Mouse (Mus musculus) midbrain, embryonic 12.5 days (tissue): ENCODE data around the gene Dicer1. TPM values are rescaled to one million over a fixed set of nuclear protein-coding genes. Genes with fewer than 3 reads are reported as not detected.

Experiments used
- ATAC-seq: fragments of 200-750 bp; cut with Nextera tagmentation; 2 replicates; pipeline ENCODE4 v1.8.0; 2017; ENCODE audit warnings: low read depth, moderate TSS enrichment, moderate library complexity; ENCODE audit not compliant: low FRiP score
- H3K27ac ChIP-seq: fragments of 300-500 bp; sonication (generic); replicated peaks from 2 replicates; pipeline ENCODE4 v1.5.1; 2016; ENCODE audit warnings: mild to moderate bottlenecking
- H3K27me3 ChIP-seq: fragments of 300-500 bp; sonication (generic); 2 replicates; pipeline ENCODE4 v1.6.1; 2016; ENCODE audit warnings: mild to moderate bottlenecking
- H3K36me3 ChIP-seq: fragments of 300-500 bp; sonication (generic); 2 replicates; pipeline ENCODE4 v1.6.1; 2016
- H3K4me1 ChIP-seq: fragments of 300-500 bp; sonication (generic); 2 replicates; pipeline ENCODE4 v1.6.1; 2016
- H3K4me2 ChIP-seq: fragments of 300-500 bp; sonication (generic); replicated peaks from 2 replicates; pipeline ENCODE4 v1.6.1; 2016; ENCODE audit warnings: mild to moderate bottlenecking, moderate library complexity
- H3K4me3 ChIP-seq: fragments of 300-500 bp; sonication (generic); 2 replicates; pipeline ENCODE4 v1.5.1; 2016; ENCODE audit warnings: mild to moderate bottlenecking
- H3K9ac ChIP-seq: fragments of 300-500 bp; sonication (generic); replicated peaks from 2 replicates; pipeline ENCODE4 v1.6.1; 2016; ENCODE audit warnings: mild to moderate bottlenecking, moderate library complexity
- H3K9me3 ChIP-seq: fragments of 300-500 bp; sonication (generic); 2 replicates; pipeline ENCODE4 v1.6.1; 2016; ENCODE audit warnings: mild to moderate bottlenecking
- WGBS: fragments of 180-500 bp; shearing (Covaris S2); methylation state at CpG from one replicate; pipeline ENCODE4 v1.1.7; 2016; 5-methylcytosine and 5-hydroxymethylcytosine counted together
- polyA plus RNA-seq: library from polyadenylated mRNA; unstranded; fragments of >200 nt; fragmentation: Nextera tagmentation; extraction: Ambion mirVana; gene quantifications from 2 replicates; pipeline ENCODE4 v1.2.1, GENCODE M21; 2016

Dicer1 gene
- polyA plus RNA-seq, result 55.9 and 63.1 TPM in 2 replicates

DNA sequence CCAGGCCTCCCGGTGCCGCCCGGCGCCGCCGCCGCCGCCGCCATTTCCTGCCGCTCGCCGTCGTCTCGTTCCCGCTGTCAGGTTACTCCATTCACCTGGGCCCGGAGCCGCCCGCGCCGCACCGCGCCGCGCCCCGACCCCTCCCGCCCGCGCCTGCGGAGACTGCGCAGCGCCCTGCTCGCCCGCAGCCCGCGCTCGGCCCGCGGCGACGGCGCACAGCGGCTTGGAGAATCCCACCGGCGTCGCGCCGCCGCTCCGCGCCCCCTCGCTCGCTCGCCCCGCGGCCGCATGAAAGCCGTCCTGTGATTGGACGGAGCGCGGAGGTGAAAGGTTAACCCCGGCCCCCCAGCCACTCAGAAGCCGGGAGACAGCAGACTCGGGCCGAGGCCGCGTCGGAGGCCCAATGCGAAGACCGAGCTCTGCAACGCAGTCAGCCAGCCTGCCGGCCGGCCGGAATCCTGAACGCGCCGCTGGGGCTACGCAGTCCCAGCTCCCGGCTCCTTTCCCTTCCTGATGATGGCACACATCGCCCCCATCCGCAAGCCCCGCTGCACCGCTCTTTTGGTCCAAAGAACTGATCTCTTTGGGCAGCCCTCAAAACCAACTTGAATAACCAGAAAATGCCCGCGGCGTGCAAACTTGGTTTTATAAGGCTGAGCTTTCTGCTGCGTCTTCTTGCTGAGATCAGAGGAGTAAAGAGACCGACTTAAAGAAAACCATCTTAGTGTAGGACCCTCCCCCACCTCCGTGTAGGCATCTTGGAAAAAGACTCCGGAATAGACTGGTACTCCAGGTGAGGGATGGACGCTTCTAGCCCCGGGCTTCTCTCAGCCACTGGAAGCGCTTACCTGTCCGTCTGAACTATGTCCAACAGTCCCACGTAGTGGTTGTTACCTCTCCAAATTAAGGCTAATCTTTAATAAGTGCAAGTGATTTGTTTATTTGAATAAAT lies at the start of gene Dicer1:
TSS of gene Dicer1 (minus strand) at position 139 of the 952 bp plus-strand sequence.
- WGBS, result under 1% methylated on average over 80 of the region's 94 CpGs

DNA sequence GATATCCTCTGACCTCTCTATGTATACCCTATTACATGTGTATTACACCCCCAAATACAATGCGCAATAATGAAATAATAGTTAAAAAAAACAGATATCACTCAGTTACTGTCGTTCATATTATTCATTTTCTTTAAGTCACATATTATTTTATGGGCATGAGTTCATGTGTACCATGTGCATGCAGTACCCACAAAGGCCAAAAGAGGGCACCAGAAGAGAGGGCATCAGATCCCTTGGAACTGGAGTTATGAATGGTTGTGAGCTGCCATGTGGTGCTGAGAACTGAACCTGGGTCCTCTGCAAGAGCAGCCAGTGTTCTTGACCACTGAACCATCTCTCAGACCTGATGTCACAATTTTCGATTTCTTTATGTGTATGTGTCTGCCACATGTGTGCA lies 47.6 kb upstream of the Dicer1 start:
- 91% methylated on average over 3 of the region's 3 CpGs for WGBS
- no peak for ATAC-seq
- H3K4me3 ChIP-seq, result no peak overlapping the region
- H3K36me3 ChIP-seq, result peaks cover 21% of the 10 kb centered on the region; the same call in 1 of the 2 replicates
- no peak overlapping the region for H3K27ac ChIP-seq
- no peaks in the 10 kb centered on the region for H3K9me3 ChIP-seq
- no peak overlapping the region for H3K9ac ChIP-seq
- no peak overlapping the region for H3K4me2 ChIP-seq
- H3K27me3 ChIP-seq, result no peaks in the 10 kb centered on the region
- peaks cover 20% of the 10 kb centered on the region; the same call in 1 of the 2 replicates for H3K4me1 ChIP-seq

More for the DNA sequence above, at the start of gene Dicer1:
- H3K27ac ChIP-seq, result peak within 1 kb of the TSS; percentile 93
- no peaks in the 10 kb centered on the region for H3K27me3 ChIP-seq
- peak within 1 kb of the TSS; percentile 89 for H3K4me2 ChIP-seq
- ATAC-seq, result peak; percentile 98
- H3K4me3 ChIP-seq, result peak within 1 kb of the TSS; percentile 93
- H3K9me3 ChIP-seq, result no peaks in the 10 kb centered on the region
- peaks cover 42% of the 10 kb centered on the region for H3K4me1 ChIP-seq
- H3K9ac ChIP-seq, result peak within 1 kb of the TSS; percentile 96
- H3K36me3 ChIP-seq, result peaks cover 4% of the 10 kb centered on the region; the same call in 1 of the 2 replicates

DNA sequence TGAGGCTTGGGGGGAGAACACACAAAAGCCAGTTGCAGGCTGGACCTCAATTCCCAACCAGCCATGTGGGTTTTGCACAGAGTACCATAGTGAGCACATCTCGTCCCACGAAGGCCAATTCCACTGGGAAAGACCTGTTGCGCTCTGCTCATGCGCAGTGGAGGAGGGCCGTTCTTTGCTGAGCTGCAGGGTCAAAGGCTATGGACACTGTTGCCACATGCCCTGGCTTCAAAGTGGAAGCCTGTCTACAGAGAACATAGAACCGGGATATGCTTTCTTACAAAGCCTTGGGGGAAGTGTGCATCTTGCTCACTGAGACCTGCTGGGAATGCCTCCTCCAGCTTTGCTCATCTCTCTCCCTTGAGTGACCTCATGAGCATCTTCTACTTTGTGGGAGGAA lies 46.2 kb upstream of the Dicer1 start:
- H3K4me1 ChIP-seq, result peaks cover 17% of the 10 kb centered on the region; the same call in 1 of the 2 replicates
- no peaks in the 10 kb centered on the region for H3K27me3 ChIP-seq
- H3K9ac ChIP-seq, result no peak overlapping the region
- H3K4me2 ChIP-seq, result no peak overlapping the region
- peaks cover 21% of the 10 kb centered on the region; the same call in 1 of the 2 replicates for H3K36me3 ChIP-seq
- no peak for ATAC-seq
- H3K9me3 ChIP-seq, result no peaks in the 10 kb centered on the region
- H3K27ac ChIP-seq, result no peak overlapping the region
- WGBS, result 97% methylated on average over 6 of the region's 6 CpGs
- no peak overlapping the region for H3K4me3 ChIP-seq

DNA sequence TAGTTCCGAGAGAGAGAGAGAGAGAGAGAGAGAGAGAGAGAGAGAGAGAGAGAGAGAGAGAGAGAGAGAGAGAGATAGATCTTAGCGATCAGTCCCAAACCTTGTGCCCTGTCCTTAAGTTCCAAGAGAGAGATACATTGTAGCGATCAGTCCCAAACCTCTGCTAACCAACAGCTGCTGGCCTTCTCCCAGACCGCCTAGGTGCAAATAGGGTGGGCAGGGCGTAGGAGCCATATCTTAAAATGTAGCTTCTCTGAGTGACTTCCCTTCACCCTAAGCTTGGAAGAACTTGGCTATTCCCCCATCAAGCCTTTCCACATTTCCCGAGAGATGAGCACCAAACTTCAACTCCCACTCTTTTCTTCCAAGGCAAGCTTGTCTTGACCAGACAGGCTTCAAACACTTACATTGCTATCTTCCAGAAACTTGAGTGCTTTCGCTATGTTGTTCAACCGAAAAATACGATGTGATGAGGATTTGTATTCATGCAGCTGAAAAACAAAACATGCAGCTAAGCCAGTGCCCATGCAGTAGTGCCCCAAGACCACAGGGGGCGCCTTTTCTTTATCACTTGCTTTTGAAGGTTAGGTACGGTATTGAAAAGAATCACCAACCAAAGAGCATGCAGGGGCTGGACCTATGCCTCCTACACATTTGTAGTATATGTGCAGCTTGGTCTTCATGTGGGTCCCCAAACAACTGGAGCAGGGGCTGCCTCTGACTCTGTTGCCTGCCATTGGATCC lies 45.1 kb upstream of the Dicer1 start:
- ATAC-seq, result no peak
- Histone ChIP-seq H3K9ac (no peak overlapping the region), H3K4me2 (no peak overlapping the region), H3K36me3 (peaks cover 21% of the 10 kb centered on the region; the same call in 1 of the 2 replicates), H3K27me3 (no peaks in the 10 kb centered on the region), H3K4me3 (no peak overlapping the region), H3K27ac (no peak overlapping the region), H3K9me3 (no peaks in the 10 kb centered on the region), H3K4me1 (peaks cover 8% of the 10 kb centered on the region; the same call in 1 of the 2 replicates)
- WGBS, result 87% methylated on average over 11 of the region's 11 CpGs

DNA sequence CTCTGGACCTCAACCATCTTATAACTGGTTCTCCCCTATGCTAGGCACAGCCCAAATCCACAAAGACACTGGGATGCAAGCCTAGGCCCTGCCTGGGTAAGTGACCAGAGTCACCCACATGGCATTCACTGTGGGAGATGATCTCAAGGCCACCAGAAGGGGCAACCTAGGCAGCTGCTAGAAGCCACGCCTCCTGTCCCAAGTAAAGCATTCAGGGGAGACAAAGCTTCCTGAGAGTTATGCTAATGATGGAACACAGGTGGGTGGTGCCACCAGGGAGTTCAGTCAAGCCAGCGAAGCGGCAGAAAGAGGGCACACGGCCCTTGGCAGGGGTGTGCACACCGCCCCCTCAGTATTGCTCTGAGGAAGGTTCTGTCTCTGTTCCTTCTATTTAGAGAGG lies 43.2 kb upstream of the Dicer1 start:
- 32% methylated on average over 5 of the region's 5 CpGs for whole genome bisulfite sequencing
- no peak for ATAC-seq
- Histone ChIP-seq H3K4me1 (peaks cover 8% of the 10 kb centered on the region; the same call in 1 of the 2 replicates), H3K9ac (no peak overlapping the region), H3K4me3 (no peak overlapping the region), H3K27ac (no peak overlapping the region), H3K4me2 (no peak overlapping the region), H3K27me3 (no peaks in the 10 kb centered on the region), H3K36me3 (peaks cover 20% of the 10 kb centered on the region; the same call in 1 of the 2 replicates), H3K9me3 (no peaks in the 10 kb centered on the region)

DNA sequence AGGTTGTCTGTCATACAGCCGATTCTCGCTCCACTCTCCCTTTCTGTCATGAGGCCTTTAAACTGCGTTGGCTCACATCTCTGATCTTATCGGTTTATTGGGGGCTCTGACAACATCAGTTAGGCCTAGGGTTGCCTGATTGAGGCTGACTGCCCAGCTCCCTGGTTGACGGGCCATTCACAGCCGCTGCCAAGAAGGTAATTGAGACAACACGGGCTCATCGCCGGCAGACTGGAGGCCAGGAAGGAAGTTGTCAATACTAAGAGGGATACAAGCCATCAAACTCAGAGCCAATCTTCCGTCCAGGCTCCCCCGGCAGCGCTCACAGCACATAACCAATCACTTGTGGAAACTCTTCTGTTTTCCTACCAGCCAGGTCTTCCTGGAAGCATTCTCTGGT lies 41.7 kb upstream of the Dicer1 start:
- no peaks in the 10 kb centered on the region for H3K27me3 ChIP-seq
- 0 out of 2 replicates have a peak, but pooled peaks cover 7% of the 10 kb centered on the region for H3K36me3 ChIP-seq
- no peak for ATAC-seq
- H3K27ac ChIP-seq, result no peak overlapping the region
- H3K9me3 ChIP-seq, result no peaks in the 10 kb centered on the region
- H3K4me3 ChIP-seq, result no peak overlapping the region
- WGBS, result 84% methylated on average over 12 of the region's 12 CpGs
- H3K9ac ChIP-seq, result no peak overlapping the region
- no peak overlapping the region for H3K4me2 ChIP-seq
- H3K4me1 ChIP-seq, result peaks cover 8% of the 10 kb centered on the region; the same call in 1 of the 2 replicates

DNA sequence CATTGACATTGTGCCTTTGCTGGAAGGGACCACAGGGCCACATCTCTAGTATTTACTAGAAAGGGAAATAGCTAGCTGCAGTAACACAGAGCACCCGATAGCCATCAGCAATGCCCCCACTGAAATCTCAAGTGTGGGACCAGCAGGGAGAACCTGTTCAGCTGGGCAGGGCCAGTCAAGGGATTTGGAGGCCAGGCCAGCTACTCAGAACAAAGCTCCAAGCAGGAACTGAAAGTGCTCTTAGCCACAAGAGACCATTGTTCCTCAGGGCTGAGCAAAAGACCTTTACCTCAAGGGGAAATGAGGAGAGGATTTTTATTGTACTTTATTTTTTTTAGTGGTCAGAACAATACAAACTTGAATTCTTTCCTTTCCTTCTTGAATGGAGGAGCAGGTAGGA lies 25.9 kb upstream of the Dicer1 start:
- no peak for ATAC-seq
- H3K4me3 ChIP-seq, result no peak overlapping the region
- H3K27ac ChIP-seq, result no peak overlapping the region
- no peaks in the 10 kb centered on the region for H3K27me3 ChIP-seq
- WGBS, result 81% methylated on average over 1 of the region's 1 CpGs
- no peaks in the 10 kb centered on the region for H3K4me1 ChIP-seq
- H3K9me3 ChIP-seq, result no peaks in the 10 kb centered on the region
- no peaks in the 10 kb centered on the region for H3K36me3 ChIP-seq
- H3K9ac ChIP-seq, result no peak overlapping the region
- H3K4me2 ChIP-seq, result no peak overlapping the region

DNA sequence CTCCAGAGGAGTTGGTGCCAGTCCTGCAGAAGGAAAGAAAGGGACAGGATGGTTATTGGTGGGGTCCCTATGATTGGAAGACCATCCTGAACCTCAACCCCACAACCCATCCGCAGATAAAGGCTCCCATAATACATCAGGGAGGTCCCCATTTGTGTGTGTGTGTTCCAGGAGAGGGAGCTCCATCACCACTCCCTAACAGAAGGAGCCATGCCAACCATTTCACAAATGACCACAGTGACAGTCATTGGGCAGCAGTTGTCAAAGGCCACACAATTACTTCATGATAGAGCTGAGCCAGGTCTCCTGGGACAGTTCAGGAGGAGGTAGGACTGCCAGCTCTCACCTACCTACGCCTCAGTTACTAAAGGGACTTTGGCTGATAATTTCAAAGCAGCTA lies 20.2 kb upstream of the Dicer1 start:
- no peak for ATAC-seq
- Histone ChIP-seq H3K4me2 (no peak overlapping the region), H3K27me3 (no peaks in the 10 kb centered on the region; the same call in 1 of the 2 replicates), H3K27ac (no peak overlapping the region), H3K4me3 (no peak overlapping the region), H3K9ac (no peak overlapping the region), H3K4me1 (peaks cover 11% of the 10 kb centered on the region; the same call in 1 of the 2 replicates), H3K9me3 (no peaks in the 10 kb centered on the region), H3K36me3 (no peaks in the 10 kb centered on the region)
- WGBS, result 82% methylated on average over 2 of the region's 2 CpGs

DNA sequence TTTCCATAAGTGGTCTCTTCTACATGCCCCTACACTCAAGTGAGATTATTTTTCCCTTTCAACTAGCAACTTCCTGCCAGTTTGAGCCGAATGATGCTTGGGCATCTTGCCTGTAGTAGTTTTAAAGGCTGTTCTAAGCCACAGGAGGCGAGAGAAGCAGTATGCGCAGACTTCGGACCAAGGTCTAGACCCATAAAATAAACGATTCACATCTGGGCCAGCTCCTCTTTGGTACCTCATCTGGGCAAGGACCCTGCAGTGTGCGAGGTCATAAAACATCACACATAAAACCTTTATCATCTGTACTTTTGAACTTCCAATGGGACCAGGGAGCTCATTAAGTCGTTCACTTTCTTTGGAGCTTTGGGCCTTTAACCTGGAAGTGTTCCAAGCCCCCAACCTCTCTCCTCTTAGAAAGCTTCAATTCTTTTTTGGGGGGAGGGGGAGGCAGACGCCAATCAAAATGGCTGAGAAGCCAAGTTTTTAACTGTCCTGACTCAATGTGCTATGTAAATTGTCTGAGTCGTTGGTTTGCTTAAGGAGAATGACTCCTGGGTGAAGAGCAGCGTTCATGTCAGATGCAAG lies 17.5 kb upstream of the Dicer1 start:
- Histone ChIP-seq H3K27me3 (no peaks in the 10 kb centered on the region; the same call in 1 of the 2 replicates), H3K27ac (no peak overlapping the region), H3K36me3 (no peaks in the 10 kb centered on the region), H3K9ac (no peak overlapping the region), H3K4me1 (peaks cover 11% of the 10 kb centered on the region; the same call in 1 of the 2 replicates), H3K4me3 (no peak overlapping the region), H3K9me3 (no peaks in the 10 kb centered on the region), H3K4me2 (no peak overlapping the region)
- WGBS, result 77% methylated on average over 10 of the region's 10 CpGs
- no peak for ATAC-seq

DNA sequence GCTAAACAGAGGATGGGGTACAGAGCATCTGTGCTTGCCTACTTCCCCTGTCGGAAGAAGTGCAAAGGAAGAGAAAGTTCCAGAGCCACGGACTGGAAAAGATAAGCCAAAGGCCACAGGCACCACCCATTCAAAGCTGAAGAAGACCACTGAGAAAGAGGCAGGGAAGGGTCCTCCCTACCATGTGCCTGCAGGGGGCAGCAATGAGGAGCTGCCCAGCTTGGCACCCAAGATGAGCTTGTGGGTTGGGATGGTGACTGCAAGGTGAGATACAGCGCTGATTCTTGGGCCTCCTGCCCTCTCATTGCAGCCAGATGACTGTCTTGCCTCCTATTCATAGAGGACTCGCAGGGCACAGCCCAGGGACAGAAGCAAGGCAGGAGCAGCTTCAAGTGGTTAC lies 15.4 kb upstream of the Dicer1 start:
- Histone ChIP-seq H3K36me3 (no peaks in the 10 kb centered on the region), H3K4me1 (peaks cover 18% of the 10 kb centered on the region), H3K4me2 (no peak overlapping the region), H3K9ac (no peak overlapping the region), H3K27ac (no peak overlapping the region), H3K27me3 (no peaks in the 10 kb centered on the region; the same call in 1 of the 2 replicates), H3K9me3 (no peaks in the 10 kb centered on the region), H3K4me3 (no peak overlapping the region)
- ATAC-seq, result no peak
- WGBS, result 83% methylated on average over 4 of the region's 4 CpGs

DNA sequence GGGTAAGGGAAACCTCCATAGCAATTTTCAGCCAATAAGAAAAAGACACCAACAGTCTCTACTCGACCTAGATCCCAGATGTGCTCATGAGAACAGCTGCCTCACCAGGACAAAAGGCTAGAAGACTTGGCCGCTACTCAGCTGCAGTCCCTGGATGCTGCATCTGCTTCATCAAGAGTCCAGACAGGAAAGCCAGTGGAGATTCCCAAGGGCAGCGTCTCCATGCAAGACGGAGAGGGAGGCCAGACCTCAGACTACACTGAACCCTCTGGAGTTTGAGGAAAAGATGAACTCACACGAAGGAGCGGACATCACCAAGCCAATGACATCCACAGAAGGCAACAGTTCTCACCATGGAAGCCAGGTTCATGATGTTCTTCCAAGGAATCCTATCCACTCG lies 14.0 kb upstream of the Dicer1 start:
- ATAC-seq, result no peak
- no peaks in the 10 kb centered on the region for H3K36me3 ChIP-seq
- no peaks in the 10 kb centered on the region; the same call in 1 of the 2 replicates for H3K27me3 ChIP-seq
- H3K4me2 ChIP-seq, result no peak overlapping the region
- WGBS, result 87% methylated on average over 7 of the region's 7 CpGs
- H3K4me3 ChIP-seq, result no peak overlapping the region
- peaks cover 18% of the 10 kb centered on the region for H3K4me1 ChIP-seq
- no peaks in the 10 kb centered on the region for H3K9me3 ChIP-seq
- no peak overlapping the region for H3K27ac ChIP-seq
- no peak overlapping the region for H3K9ac ChIP-seq
